ENCODE assay signal across 21 mouse cellular contexts in the genomic region with DNA sequence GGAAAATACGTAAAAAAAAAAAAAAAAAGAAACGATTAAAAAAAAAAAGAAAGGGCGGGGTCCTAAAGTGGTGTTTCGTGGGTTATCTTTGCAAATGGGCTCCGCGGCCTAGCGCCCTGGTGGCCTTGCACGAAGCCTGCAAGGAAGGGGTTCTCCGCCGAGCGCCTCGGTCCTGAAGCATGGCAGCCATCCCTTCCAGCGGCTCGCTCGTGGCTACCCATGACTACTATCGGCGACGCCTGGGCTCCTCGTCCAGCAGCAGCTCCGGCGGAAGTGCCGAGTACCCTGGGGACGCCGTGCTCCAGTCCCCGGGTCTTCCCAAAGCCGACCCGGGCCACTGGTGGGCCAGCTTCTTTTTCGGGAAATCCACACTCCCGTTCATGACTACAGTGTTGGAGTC. TPM values are rescaled to one million over a fixed set of nuclear protein-coding genes. Genes with fewer than 3 reads are reported as not detected.
DNase-seq lines count a peak whose midpoint lies in the region; ATAC-seq and TF ChIP-seq lines count a peak whose summit lies in the region.
"Not testable (repeated sequence)": the region's sequence is repeated elsewhere in the genome, so short reads cannot be mapped to it uniquely, and the experiment has no call there.
"Had no signal": no experiment of that assay in that cellular context is flagged by ENCODE, and none has a peak within 500 bp of the region (broad histone marks: within the 10 kb centered on the region; RNA-seq: fewer than 3 reads in every experiment).

No protein-coding gene starts in this region.

- peak; percentile 0 for DNase-seq in adrenal gland, adult 8-10 months
- peak; percentile 12 for DNase-seq in cerebellum, adult 9-11 months
- DNase-seq in gastrocnemius, postnatal 10 days, result peak; percentile 3
- peak; percentile 8 for DNase-seq in kidney, postnatal 10 days
- not testable (repeated sequence) for DNase-seq in lung, postnatal 0 days (ENCODE audit: low spot score)
- DNase-seq in urinary bladder, postnatal 14 days (ENCODE audit: low spot score), result peak; percentile 3

- not testable (repeated sequence) for H3K36me3 ChIP-seq in lung, postnatal 0 days (ENCODE audit: insufficient read depth, low read length); testis, adult 2 months (ENCODE audit: control insufficient read depth, insufficient read depth, low read length)

- TF ChIP-seq POLR2A in testis, adult 2 months (IDR thresholded peaks at IDR 0.05; ENCODE audit: control insufficient read depth, low read depth, low read length), result not testable (repeated sequence)

- TF ChIP-seq CTCF in lung, postnatal 0 days (IDR thresholded peaks at IDR 0.05); testis, adult 2 months (IDR thresholded peaks at IDR 0.05; ENCODE audit: control insufficient read depth, insufficient read depth, insufficient replicate concordance, low read depth, low read length): not testable (repeated sequence)

- not testable (repeated sequence) for H3K4me2 ChIP-seq in lung, postnatal 0 days (replicated peaks; ENCODE audit: low read depth, low read length)

- H3K9me3 ChIP-seq in lung, postnatal 0 days (ENCODE audit: low read length), result not testable (repeated sequence)

- not testable (repeated sequence) for H3K4me3 ChIP-seq in lung, postnatal 0 days (ENCODE audit: low read depth, low read length)
- H3K4me3 ChIP-seq in testis, adult 2 months (ENCODE audit: control insufficient read depth, low read depth, low read length), result peak overlapping the region; percentile 2; the same call in 1 of the 2 replicates

- peak; percentile 40; the same call in 1 of the 2 replicates for ATAC-seq in lung, postnatal 0 days
- peak; percentile 63; the same call in 1 of the 2 replicates for ATAC-seq in monocyte, adult 5-6 weeks (replicated peaks; ENCODE audit: insufficient number of reproducible peaks, low FRiP score, low TSS enrichment, poor library complexity, severe bottlenecking)

- H3K4me1 ChIP-seq in lung, postnatal 0 days (ENCODE audit: insufficient read depth, low read depth, low read length); testis, adult 2 months (ENCODE audit: control insufficient read depth, insufficient read depth, low read length): not testable (repeated sequence)

- not testable (repeated sequence) for H3K27ac ChIP-seq in lung, postnatal 0 days (ENCODE audit: low read length); testis, adult 2 months (ENCODE audit: control insufficient read depth, insufficient read depth, low read depth, low read length)

- H3K9ac ChIP-seq in lung, postnatal 0 days (replicated peaks; ENCODE audit: low read depth), result not testable (repeated sequence)

- WGBS in lung, postnatal 0 days, result 85% methylated on average over 25 of the region's 29 CpGs

- H3K27me3 ChIP-seq in lung, postnatal 0 days (replicated peaks; ENCODE audit: insufficient read depth, low read length); testis, adult 2 months (ENCODE audit: control insufficient read depth, insufficient read depth, low read length): not testable (repeated sequence)

- TF ChIP-seq EP300 in lung, postnatal 0 days (IDR thresholded peaks at IDR 0.05), result not testable (repeated sequence)

RNA-seq across cellular contexts. Expression of a gene that starts 11.4 kb away (rescaled TPM):
- not detected for total RNA-seq in adrenal gland, adult 8-10 months (2022)
- not detected for total RNA-seq in gastrocnemius, postnatal 10 days (2021)
- polyA plus RNA-seq in lung, postnatal 0 days (2015; fragmentation: Nextera tagmentation; extraction: Ambion mirVana), result not detected in 2 replicates
- total RNA-seq in monocyte, adult 5-6 weeks (2017), result not detected in 3 replicates
- not detected in 2 replicates for polyA plus RNA-seq in testis, adult 2 months (2012; rRNA removed)
- total RNA-seq: adrenal gland, postnatal 36 days; layer of hippocampus, adult 2 months; left cerebral cortex, adult 2 months had no signal
- polyA plus RNA-seq: embryonic facial prominence, embryonic 10.5 days; forebrain, embryonic 10.5 days; frontal cortex, adult 2 months; gonadal fat pad, adult 2 months; heart, postnatal 0 days; hindbrain, embryonic 15.5 days; limb, embryonic 13.5 days; lung, embryonic 14.5 days; midbrain, embryonic 14.5 days; neural tube, embryonic 11.5 days had no signal
